Mouse (Mus musculus) brain, embryonic 14.5 days (tissue): Measurements from ENCODE around the gene Rhov. TPM values are rescaled to one million over a fixed set of nuclear protein-coding genes. Genes with fewer than 3 reads are reported as not detected.

Source experiments
- DNase-seq: peaks from one replicate; pipeline ENCODE4 v3.0.0-alpha.2; 2011; ENCODE audit warnings: low read depth
- CTCF ChIP-seq: fragments of 200-500 bp; IDR thresholded peaks from 2 replicates; pipeline ENCODE4 v1.5.1; 2012; ENCODE audit warnings: inconsistent platforms, mild to moderate bottlenecking, moderate library complexity, borderline replicate concordance; ENCODE audit not compliant: insufficient read depth, insufficient read length; ENCODE audit errors: extremely low read depth
- POLR2A ChIP-seq: fragments of 200-500 bp; IDR thresholded peaks from 2 replicates; pipeline ENCODE4 v1.6.1; 2012; ENCODE audit warnings: mild to moderate bottlenecking, inconsistent platforms, borderline replicate concordance; ENCODE audit not compliant: poor library complexity, insufficient read depth, insufficient read length, severe bottlenecking; ENCODE audit errors: extremely low read depth
- polyA plus RNA-seq: library from polyadenylated mRNA; depleted of rRNA; stranded (reverse); fragments of >200 nt; gene quantifications from 2 replicates; pipeline ENCODE4 v1.2.3, GENCODE M21; 2012; rRNA removed

The Rhov gene
- polyA plus RNA-seq, 1 experiment = 13.5 TPM

DNA sequence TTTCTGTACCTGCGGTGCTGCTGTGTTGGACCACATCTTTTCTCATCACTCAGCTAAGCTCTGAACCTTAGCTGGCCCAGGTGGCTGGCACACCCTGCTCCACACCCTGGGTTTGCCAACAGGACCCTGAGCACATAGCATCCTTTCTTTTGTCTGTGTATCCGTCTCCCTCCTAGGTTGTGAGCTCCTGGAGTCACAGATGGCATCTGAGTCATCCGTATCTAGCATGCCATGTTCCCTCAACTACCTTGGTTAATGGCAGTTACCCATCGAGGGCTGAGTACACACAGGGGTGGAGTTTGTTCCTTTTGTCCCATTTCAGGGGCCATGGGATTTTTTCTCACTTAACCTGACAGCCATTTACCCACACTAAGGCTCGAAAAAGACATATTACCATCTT, 20.7 kb downstream of the Rhov start:
- DNase-seq = no peak
- TF ChIP-seq CTCF (no peak), POLR2A (no peak)

- TF ChIP-seq POLR2A = no peak
- TF ChIP-seq CTCF = no peak
These were observed 21.4 kb downstream of the Rhov start for GRCm38 (mm10) chr2:119249592-119250061.

GRCm38 (mm10) chr2:119247904-119248303, 23.2 kb downstream of the Rhov start:
- TF ChIP-seq CTCF (no peak), POLR2A (no peak)
- DNase-seq = no peak

More at GRCm38 (mm10) chr2:119249592-119250061, 21.4 kb downstream of the Rhov start:
- no peak for DNase-seq

DNA sequence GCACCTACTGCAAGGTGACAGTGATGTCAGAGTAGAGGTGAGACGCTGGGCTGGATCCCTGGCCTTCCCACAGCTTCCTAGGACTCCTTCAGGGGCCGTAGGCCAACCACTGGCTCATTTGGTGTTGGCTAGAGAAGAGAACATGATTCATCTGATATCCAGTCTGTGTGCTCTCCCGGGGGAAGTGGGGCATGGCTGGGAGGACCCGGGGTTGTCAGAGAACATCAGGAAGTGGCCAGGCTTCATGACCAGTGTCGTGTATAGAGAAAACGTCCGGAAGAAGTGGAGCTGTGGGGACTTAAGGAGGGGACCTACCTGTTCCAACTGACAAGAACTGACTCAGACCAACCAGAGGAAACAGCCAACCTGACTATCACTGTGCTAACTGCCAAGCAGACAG, 25.8 kb downstream of the Rhov start:
- DNase-seq = no peak
- TF ChIP-seq CTCF (no peak), POLR2A (no peak)

- DNase-seq = no peak
- no peak for TF ChIP-seq CTCF
- TF ChIP-seq POLR2A = no peak
These were observed 28.5 kb downstream of the Rhov start for GRCm38 (mm10) chr2:119242548-119242947.

DNA sequence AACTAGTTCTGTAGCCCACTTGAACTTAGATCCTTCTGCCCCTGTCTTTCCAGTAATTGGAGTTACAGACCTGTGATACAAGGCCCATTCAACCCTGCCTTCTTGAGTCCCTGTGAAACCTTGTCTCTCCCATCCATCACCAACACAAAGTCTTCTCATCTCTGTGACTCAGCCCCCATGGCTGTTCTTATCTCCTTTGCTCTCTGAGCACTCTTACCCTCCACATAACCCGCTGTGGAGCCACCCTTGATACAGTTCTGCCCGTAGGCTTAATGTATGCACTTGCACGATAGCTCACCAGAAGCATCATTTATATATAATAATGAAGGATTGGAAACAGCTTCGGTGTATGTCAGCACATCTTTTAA, 30.3 kb downstream of the Rhov start:
- no peak for DNase-seq
- TF ChIP-seq POLR2A = no peak
- no peak for TF ChIP-seq CTCF

GRCm38 (mm10) chr2:119240075-119240818, 30.8 kb downstream of the Rhov start:
- no peak for DNase-seq
- TF ChIP-seq POLR2A (no peak), CTCF (no peak)

DNA sequence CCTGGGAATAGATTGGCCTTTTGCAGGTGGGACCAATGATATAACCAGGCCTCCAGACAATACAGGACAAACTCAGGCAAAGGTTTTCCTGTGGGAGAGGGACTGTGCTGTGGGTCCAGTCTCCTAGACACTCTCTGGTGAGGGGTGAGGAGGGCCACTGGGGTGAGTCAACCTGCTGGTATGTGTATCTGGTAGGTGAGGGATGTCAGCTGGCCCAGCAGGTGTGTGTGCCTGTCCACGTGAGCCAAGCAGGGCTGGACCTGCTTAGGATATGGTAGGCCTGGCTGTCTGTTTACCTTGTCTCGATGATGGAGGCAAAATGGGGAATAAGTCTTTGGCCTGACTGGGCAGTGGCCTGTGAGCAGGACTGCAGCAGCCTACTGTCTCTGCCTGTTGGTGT, 32.4 kb downstream of the Rhov start:
- DNase-seq = no peak
- TF ChIP-seq CTCF = no peak
- TF ChIP-seq POLR2A = no peak

GRCm38 (mm10) chr2:119237871-119238220, 33.2 kb downstream of the Rhov start:
- DNase-seq = peak; percentile 25

DNA sequence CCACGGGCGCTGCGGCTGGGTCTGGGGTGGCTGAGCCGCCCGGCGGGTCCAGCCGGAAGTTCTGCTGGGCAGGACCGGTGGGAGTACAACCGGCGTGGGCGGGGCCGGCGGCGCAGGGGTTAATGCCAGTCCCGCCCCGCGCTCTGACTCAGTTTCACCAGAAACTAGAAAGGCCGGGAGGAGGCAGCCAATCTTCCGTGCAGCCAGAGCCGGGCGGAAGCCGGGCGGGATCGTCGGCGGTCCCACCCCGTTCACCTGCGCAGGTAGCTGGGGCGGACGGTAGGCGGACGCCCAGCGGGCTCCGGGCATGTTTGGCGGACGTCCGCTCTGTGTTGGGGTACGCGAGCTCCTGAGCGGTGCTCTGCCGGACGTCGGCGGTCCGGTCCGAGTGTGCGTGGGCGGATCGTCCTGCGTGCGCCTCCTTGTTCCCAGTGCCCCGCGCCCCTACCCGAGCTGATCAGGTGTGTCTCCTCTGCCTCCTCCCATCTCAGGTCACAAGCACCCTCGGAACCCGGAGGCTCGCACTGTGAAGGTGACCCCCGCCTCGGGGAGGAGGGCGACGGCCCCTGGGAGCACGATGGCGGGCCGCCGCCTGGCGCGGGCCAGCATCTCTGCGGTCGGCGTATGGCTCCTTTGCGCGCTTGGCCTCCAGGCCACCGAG, 33.7 kb downstream of the Rhov start, which contains the start of gene Spint1:
Gene Spint1 (plus strand): TSS at position 153 of the 661 bp plus-strand sequence.
- no peak for DNase-seq
- TF ChIP-seq CTCF = no peak
- TF ChIP-seq POLR2A = no peak

More at GRCm38 (mm10) chr2:119237871-119238220, 33.2 kb downstream of the Rhov start:
- TF ChIP-seq CTCF = no peak
- no peak for TF ChIP-seq POLR2A

- DNase-seq = no peak
- no peak for TF ChIP-seq POLR2A
- no peak for TF ChIP-seq CTCF
These were observed 34.3 kb downstream of the Rhov start for GRCm38 (mm10) chr2:119236682-119237209.

DNA sequence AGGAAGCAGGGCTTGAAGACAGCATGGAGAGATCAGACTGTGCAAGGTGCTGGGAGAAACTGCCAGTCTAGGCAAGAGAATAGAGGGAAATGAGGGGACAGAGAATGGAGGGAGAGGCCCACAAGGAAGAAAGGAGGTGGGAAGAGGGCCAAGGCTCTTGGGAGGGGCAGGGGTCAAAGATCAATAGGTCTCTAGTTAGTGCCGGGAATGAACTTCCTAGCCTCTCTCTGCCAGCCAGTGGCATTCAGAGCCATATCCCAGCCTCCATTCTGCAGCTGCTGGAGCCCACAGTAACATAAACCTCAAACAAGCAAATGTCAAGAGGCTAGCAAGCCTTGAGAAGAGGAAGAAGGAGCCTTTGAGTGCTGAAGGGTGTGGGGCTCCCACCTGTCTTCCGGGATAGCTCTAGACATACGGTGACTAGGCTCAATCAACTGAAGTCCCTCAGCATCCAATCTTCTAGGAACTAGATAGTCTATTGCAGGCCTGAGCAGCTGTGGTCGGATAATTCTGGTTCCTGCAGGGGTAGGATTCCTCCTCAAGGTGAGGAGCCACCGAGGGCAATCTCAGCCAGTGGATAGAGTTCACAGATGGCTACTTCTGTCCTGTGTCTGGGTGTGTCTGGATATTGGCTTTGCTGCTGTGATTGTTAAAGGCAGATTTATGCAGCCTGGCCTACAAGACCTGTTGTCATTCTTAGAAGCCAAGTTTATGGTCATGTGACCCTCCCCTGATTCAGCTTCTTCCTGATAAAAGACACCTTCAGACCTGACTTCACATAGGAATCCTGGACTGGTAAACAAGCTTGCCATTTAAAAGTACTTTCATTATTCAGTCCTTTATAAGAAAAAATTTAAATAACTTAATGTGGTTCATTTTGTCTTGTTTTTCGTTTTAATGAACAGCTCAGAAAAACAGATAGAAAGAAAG, 41.0 kb downstream of the Rhov start, which contains the start of gene Ppp1r14d:
Gene Ppp1r14d (minus strand): TSS at position 132 of the 930 bp plus-strand sequence.
- no peak for DNase-seq
- TF ChIP-seq CTCF (no peak), POLR2A (no peak)

Other genes with a start within 250 kb of the Rhov start
- 20.9 and 23.0 TPM in 2 replicates for gene Ccdc32, start 241.9 kb downstream of the Rhov start, polyA plus RNA-seq
- gene Rpusd2, start 236.5 kb downstream of the Rhov start, polyA plus RNA-seq = 8.0 and 8.4 TPM in 2 replicates
- 2.4 and 3.3 TPM in 2 replicates for gene Knl1, start 224.2 kb downstream of the Rhov start, polyA plus RNA-seq
- 11.9 and 16.4 TPM in 2 replicates for gene Rad51, start 158.5 kb downstream of the Rhov start, polyA plus RNA-seq
- 35.3 and 35.4 TPM in 2 replicates for gene Rmdn3, start 114.2 kb downstream of the Rhov start, polyA plus RNA-seq
- 5.3 and 6.3 TPM in 2 replicates for gene Gchfr, start 103.5 kb downstream of the Rhov start, polyA plus RNA-seq
- 0.03 TPM in 2 replicates for gene Gm14137, start 96.8 kb downstream of the Rhov start, polyA plus RNA-seq
- 69.2 and 132 TPM in 2 replicates for gene Zfyve19, start 62.7 kb downstream of the Rhov start, polyA plus RNA-seq
- 25.7 and 32.4 TPM in 2 replicates for gene Dnajc17, start 62.5 kb downstream of the Rhov start, polyA plus RNA-seq
- not detected in 2 replicates for gene Ppp1r14d, start 41.4 kb downstream of the Rhov start, polyA plus RNA-seq
- 1.5 and 1.6 TPM in 2 replicates for gene Spint1, start 33.9 kb downstream of the Rhov start, polyA plus RNA-seq
- 26.0 and 28.6 TPM in 2 replicates for gene Vps18, start 17.5 kb upstream of the Rhov start, polyA plus RNA-seq
- 5.9 and 9.0 TPM in 2 replicates for gene Dll4, start 54.5 kb upstream of the Rhov start, polyA plus RNA-seq
- 5.4 and 6.1 TPM in 2 replicates for gene Chac1, start 80.0 kb upstream of the Rhov start, polyA plus RNA-seq
- gene Ino80, start 206.4 kb upstream of the Rhov start, polyA plus RNA-seq = 11.9 and 15.2 TPM in 2 replicates